Mouse (Mus musculus) common myeloid progenitor, adult 5-6 weeks (primary cell): ENCODE measurements around the gene Trappc12. TPM values are rescaled to one million over a fixed set of nuclear protein-coding genes. Genes with fewer than 3 reads are reported as not detected.

ENCODE experiments used
- ATAC-seq: replicated peaks from 2 replicates; pipeline ENCODE4 v1.8.0; 2016; ENCODE audit warnings: low read depth, mild to moderate bottlenecking, moderate TSS enrichment, inconsistent platforms; ENCODE audit not compliant: poor library complexity, severe bottlenecking
- total RNA-seq: library from RNA; stranded (forward); fragments of 200-1000, 187-1606 nt; gene quantifications from 2 replicates; pipeline ENCODE4 v1.2.3, GENCODE M21; 2017

Trappc12 gene
- 57.3 and 57.8 TPM in 2 replicates for total RNA-seq

GRCm38 (mm10) chr12:28750021-28750633 lies at the start of gene Trappc12:
Gene Trappc12 (minus strand): TSS chr12:28750472.
- ATAC-seq, result peak; percentile 76

- no peak for ATAC-seq
These were observed 49.6 kb upstream of the Trappc12 start for GRCm38 (mm10) chr12:28799798-28800411.

- ATAC-seq, result no peak
These were observed 46.7 kb upstream of the Trappc12 start for GRCm38 (mm10) chr12:28796881-28797420.

- no peak for ATAC-seq
These were observed 44.8 kb upstream of the Trappc12 start for GRCm38 (mm10) chr12:28795041-28795440.

- ATAC-seq, result no peak
These were observed 43.4 kb upstream of the Trappc12 start for GRCm38 (mm10) chr12:28793715-28794114.

- no peak for ATAC-seq
These were observed 42.3 kb upstream of the Trappc12 start for GRCm38 (mm10) chr12:28792613-28793012.

GRCm38 (mm10) chr12:28786310-28786709 lies 36.0 kb upstream of the Trappc12 start:
- ATAC-seq, result no peak

- ATAC-seq, result no peak
These were observed 35.0 kb upstream of the Trappc12 start for GRCm38 (mm10) chr12:28785299-28785698.

- no peak for ATAC-seq
These were observed 34.6 kb upstream of the Trappc12 start for GRCm38 (mm10) chr12:28784864-28785263.

- ATAC-seq, result peak; percentile 88
These were observed 34.1 kb upstream of the Trappc12 start for GRCm38 (mm10) chr12:28784355-28784754.

- no peak for ATAC-seq
These were observed 32.4 kb upstream of the Trappc12 start for GRCm38 (mm10) chr12:28782637-28783036.

- ATAC-seq, result no peak
These were observed 29.9 kb upstream of the Trappc12 start for GRCm38 (mm10) chr12:28780180-28780579.

GRCm38 (mm10) chr12:28775627-28776026 lies 25.4 kb upstream of the Trappc12 start:
- ATAC-seq, result no peak

GRCm38 (mm10) chr12:28775120-28775519 lies 24.8 kb upstream of the Trappc12 start:
- no peak for ATAC-seq

- no peak for ATAC-seq
These were observed 23.5 kb upstream of the Trappc12 start for GRCm38 (mm10) chr12:28773815-28774214.

GRCm38 (mm10) chr12:28769953-28770352 lies 19.7 kb upstream of the Trappc12 start:
- ATAC-seq, result no peak

GRCm38 (mm10) chr12:28756019-28756418 lies 5.7 kb upstream of the Trappc12 start:
- ATAC-seq, result no peak

- peak; percentile 85 for ATAC-seq
These were observed 1.4 kb upstream of the Trappc12 start, which contains the start of gene Eipr1 for GRCm38 (mm10) chr12:28751508-28752263. Gene Eipr1 (plus strand): TSS chr12:28751803.

- no peak for ATAC-seq
These were observed 604 bp upstream of the Trappc12 start for GRCm38 (mm10) chr12:28750876-28751275.

- peak; percentile 97 for ATAC-seq
These were observed 6.9 kb downstream of the Trappc12 start for GRCm38 (mm10) chr12:28743328-28743727.

- no peak for ATAC-seq
These were observed 15.0 kb downstream of the Trappc12 start for GRCm38 (mm10) chr12:28735293-28735692.
